Mouse (Mus musculus): Measurements from ENCODE around the gene Sync.

GRCm38 (mm10) chr4:129251482-129252125, 35.8 kb upstream of the Sync start:
- no peak for TF ChIP-seq CTCF (conservative IDR thresholded peaks at IDR 0.05; ENCODE audit: insufficient read depth, insufficient read length, low read depth, low read length)
- no peak for TF ChIP-seq POLR2A (IDR thresholded peaks at IDR 0.05; ENCODE audit: low read depth, low read length)
